Mouse (Mus musculus) lung, postnatal 0 days (tissue): ENCODE data around the gene Babam2.

Experiments used
- CTCF ChIP-seq: IDR thresholded peaks from 2 replicates; pipeline ENCODE4 v1.5.1; 2016; ENCODE audit warnings: antibody characterized with exemption, mild to moderate bottlenecking
- EP300 ChIP-seq: IDR thresholded peaks from 2 replicates; pipeline ENCODE4 v1.6.1; 2016; ENCODE audit warnings: antibody characterized with exemption, mild to moderate bottlenecking, control low read depth

DNA sequence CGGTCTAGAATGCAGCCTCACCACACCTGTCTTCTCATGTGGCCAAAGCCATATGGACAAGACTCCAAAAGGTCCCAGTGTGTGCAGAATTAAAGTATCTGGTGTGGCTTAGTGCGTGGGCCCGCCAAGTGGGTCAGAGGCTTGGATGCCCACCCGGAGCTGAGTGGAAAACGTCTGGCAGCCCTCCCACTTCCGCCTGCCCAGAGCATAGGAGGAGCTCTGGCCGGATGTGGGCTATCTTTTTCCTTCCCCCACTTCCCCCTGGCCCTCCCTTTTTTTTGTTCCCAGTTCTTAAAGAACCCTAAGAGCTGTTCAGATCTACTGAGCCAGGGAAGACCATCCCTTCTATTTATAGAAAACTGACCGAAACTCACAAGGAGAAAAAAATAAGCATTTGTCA is 356.0 kb downstream of the Babam2 start:
- TF ChIP-seq CTCF (no peak), EP300 (no peak)
